Mouse (Mus musculus) heart, embryonic 14.5 days (tissue): Measurements from ENCODE around the gene Lrrn4cl. TPM values are rescaled to one million over a fixed set of nuclear protein-coding genes. Genes with fewer than 3 reads are reported as not detected.
"Not testable (repeated sequence)": the region's sequence is repeated elsewhere in the genome, so short reads cannot be mapped to it uniquely, and the experiment has no call there.

Experiments
- ATAC-seq: fragments of 200-750 bp; cut with Nextera tagmentation; 2 replicates; pipeline ENCODE4 v1.8.0; 2017; ENCODE audit warnings: low read depth, moderate TSS enrichment; ENCODE audit not compliant: insufficient number of reproducible peaks, insufficient read depth, low FRiP score
- H3K27ac ChIP-seq, 2 experiments: fragments of 200-500 bp in 1 of 2; fragments of 300-500 bp in 1 of 2; sonication (generic) in 1 of 2; replicated peaks in 1 of 2; 2 replicates each; pipeline ENCODE4 v1.5.1; 2012 to 2014; ENCODE audit warnings: low read depth in 2 of 2, low read length in 2 of 2, control low read depth in 1 of 2, mild to moderate bottlenecking in 1 of 2, mixed read lengths in 1 of 2; ENCODE audit not compliant: control insufficient read depth in 1 of 2, insufficient read depth in 1 of 2
- H3K27me3 ChIP-seq: fragments of 300-500 bp; sonication (generic); 2 replicates; pipeline ENCODE4 v1.6.1; 2014; ENCODE audit warnings: mild to moderate bottlenecking, low read length, control low read depth; ENCODE audit not compliant: control insufficient read depth, insufficient read depth
- H3K36me3 ChIP-seq: fragments of 300-500 bp; sonication (generic); 2 replicates; pipeline ENCODE4 v1.6.1; 2014; ENCODE audit warnings: mild to moderate bottlenecking, control low read depth, low read length, mixed read lengths; ENCODE audit not compliant: control insufficient read depth, insufficient read depth
- H3K4me1 ChIP-seq, 2 experiments: fragments of 200-500 bp in 1 of 2; fragments of 300-500 bp in 1 of 2; sonication (generic) in 1 of 2; 2 replicates each; pipeline ENCODE4 v1.6.1; 2012 to 2014; ENCODE audit warnings: low read length in 2 of 2, control low read depth in 1 of 2, mixed read lengths in 1 of 2; ENCODE audit not compliant: control insufficient read depth in 2 of 2, insufficient read depth in 2 of 2
- H3K4me2 ChIP-seq: fragments of 300-500 bp; sonication (generic); 2 replicates; pipeline ENCODE4 v1.6.1; 2014; ENCODE audit warnings: mild to moderate bottlenecking, low read length
- H3K4me3 ChIP-seq, 2 experiments: fragments of 200-500 bp in 1 of 2; fragments of 300-500 bp in 1 of 2; sonication (generic) in 1 of 2; 2 replicates each; pipeline ENCODE4 v1.5.1; 2012 to 2014; ENCODE audit warnings: low read length in 2 of 2, mild to moderate bottlenecking in 2 of 2, control low read depth in 1 of 2, low read depth in 1 of 2, moderate library complexity in 1 of 2; ENCODE audit not compliant: control insufficient read depth in 1 of 2, insufficient read depth in 1 of 2
- H3K9ac ChIP-seq: fragments of 300-500 bp; sonication (generic); 2 replicates; pipeline ENCODE4 v1.6.1; 2014; ENCODE audit warnings: mild to moderate bottlenecking, low read length
- H3K9me3 ChIP-seq: fragments of 300-500 bp; sonication (generic); 2 replicates; pipeline ENCODE4 v1.6.1; 2016; ENCODE audit warnings: low read length, control low read depth; ENCODE audit not compliant: control insufficient read depth
- WGBS: fragments of 180-500 bp; shearing (Covaris S2); extraction: QIAGEN DNeasy Blood & Tissue Kit; methylation state at CpG from one replicate; pipeline ENCODE4 v1.1.7; 2014; 5-methylcytosine and 5-hydroxymethylcytosine counted together
- polyA plus RNA-seq: library from polyadenylated mRNA; unstranded; fragments of >200 nt; fragmentation: Nextera tagmentation; extraction: Ambion mirVana; gene quantifications from 2 replicates; pipeline ENCODE4 v1.2.1, GENCODE M21; 2014

Gene Lrrn4cl
- polyA plus RNA-seq, 1 experiment from 2014 or later, result 1.2 TPM

DNA sequence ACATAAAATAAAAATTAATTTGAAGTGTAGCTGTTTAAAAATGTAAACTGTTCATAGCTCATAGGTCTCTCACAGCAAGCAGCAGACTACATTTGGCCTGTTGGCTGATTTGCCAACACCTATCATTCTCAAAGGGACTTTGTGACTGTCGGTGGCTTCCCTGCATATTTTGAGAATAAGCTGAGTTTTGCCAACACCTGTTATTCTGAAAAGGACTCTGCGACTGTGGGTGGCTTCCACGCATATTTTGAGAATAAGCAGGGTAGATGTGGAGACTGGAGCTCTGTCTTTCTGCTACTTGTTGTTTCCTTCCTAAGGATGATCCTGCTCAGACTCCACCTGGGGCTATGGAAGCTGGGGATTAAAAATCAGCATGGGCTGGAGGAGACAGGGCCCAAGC is 2.5 kb downstream of the Lrrn4cl start:
- peaks cover 6% of the 10 kb centered on the region for H3K36me3 ChIP-seq
- H3K27me3 ChIP-seq, result no peaks in the 10 kb centered on the region
- H3K27ac ChIP-seq, result no peak overlapping the region
- ATAC-seq, result no peak
- H3K4me2 ChIP-seq, result no peak overlapping the region
- H3K9ac ChIP-seq, result no peak overlapping the region
- no peak overlapping the region for H3K4me3 ChIP-seq
- no peaks in the 10 kb centered on the region for H3K9me3 ChIP-seq
- peaks cover 9 to 10% of the 10 kb centered on the region in 2 experiments for H3K4me1 ChIP-seq
- 83% methylated on average over 3 of the region's 3 CpGs for WGBS

DNA sequence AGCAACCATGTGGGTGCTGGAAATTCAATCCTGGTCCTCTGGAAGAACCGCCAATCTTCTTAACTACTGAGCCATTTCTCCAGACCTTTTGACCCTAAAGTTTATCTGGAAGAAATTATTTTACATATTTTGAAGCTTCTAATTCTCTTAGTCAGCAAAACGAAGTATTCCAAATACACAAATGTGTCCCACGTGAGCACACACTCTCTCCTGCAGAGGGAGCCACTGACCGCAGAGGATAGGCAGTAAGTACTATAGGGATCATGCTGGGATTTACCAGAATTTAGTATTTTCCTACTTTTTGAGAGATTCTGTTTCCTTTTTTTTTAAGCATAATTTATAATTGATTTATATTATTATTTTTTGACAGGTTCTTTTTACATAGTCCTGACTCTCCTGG is 7.1 kb downstream of the Lrrn4cl start:
- 37% methylated on average over 4 of the region's 4 CpGs for WGBS
- H3K9ac ChIP-seq, result no peak overlapping the region
- H3K4me2 ChIP-seq, result no peak overlapping the region
- no peak for ATAC-seq
- no peaks in the 10 kb centered on the region for H3K36me3 ChIP-seq
- H3K4me3 ChIP-seq, result no peak overlapping the region
- H3K27me3 ChIP-seq, result no peaks in the 10 kb centered on the region
- no peaks in the 10 kb centered on the region for H3K9me3 ChIP-seq
- H3K4me1 ChIP-seq, result no peaks in the 10 kb centered on the region
- H3K27ac ChIP-seq, result no peak overlapping the region

DNA sequence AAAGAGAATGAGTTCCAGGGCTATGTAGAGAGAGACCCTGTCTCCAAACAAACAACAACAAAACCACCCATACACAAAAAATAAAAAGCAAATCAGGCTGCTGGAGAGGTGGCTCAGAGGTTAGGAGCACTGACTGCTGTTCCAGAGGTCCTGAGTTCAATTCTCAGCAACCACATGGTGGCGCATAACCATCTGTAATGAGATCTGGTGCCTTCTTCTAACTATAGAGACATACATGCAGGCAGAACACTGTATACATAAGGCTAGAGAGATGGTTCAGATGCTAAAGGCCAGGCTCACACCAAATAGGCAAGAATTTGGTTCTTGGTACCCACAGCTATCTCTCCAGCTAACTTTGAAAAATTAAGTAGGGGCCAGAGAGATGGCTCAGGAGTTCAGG is 8.4 kb downstream of the Lrrn4cl start:
- Histone ChIP-seq H3K9me3 (no peaks in the 10 kb centered on the region), H3K27me3 (no peaks in the 10 kb centered on the region), H3K36me3 (no peaks in the 10 kb centered on the region), H3K4me1 (no peaks in the 10 kb centered on the region), H3K4me3 (no peak overlapping the region), H3K9ac (no peak overlapping the region), H3K27ac (no peak overlapping the region), H3K4me2 (no peak overlapping the region)
- 13% methylated on average over 1 of the region's 1 CpGs for WGBS
- ATAC-seq, result no peak; the same call in 1 of the 2 replicates

DNA sequence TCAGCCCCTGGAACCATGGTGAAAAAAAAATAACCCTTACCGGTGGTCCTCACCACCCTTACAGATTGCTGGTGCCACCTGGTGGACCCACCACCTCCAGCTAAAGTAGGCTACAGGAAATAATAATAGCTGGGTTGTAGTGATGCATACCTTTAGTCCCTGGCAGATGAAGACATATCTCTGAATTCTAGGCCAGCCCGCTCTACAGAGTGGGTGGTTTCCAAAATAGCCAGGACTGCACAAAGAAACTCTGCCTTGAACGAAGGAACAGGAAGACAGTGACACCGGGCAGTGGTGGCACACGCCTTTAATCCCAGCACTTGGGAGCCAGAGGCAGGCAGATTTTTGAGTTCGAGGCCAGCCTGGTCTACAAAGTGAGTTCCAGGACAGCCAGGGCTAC is 13.7 kb downstream of the Lrrn4cl start:
- H3K4me1 ChIP-seq, result no peaks in the 10 kb centered on the region
- H3K36me3 ChIP-seq, result no peaks in the 10 kb centered on the region
- no peak overlapping the region for H3K27ac ChIP-seq
- no peaks in the 10 kb centered on the region for H3K9me3 ChIP-seq
- no peaks in the 10 kb centered on the region for H3K27me3 ChIP-seq
- 80% methylated on average over 6 of the region's 6 CpGs for WGBS
- H3K9ac ChIP-seq, result no peak overlapping the region
- ATAC-seq, result no peak
- H3K4me2 ChIP-seq, result no peak overlapping the region
- H3K4me3 ChIP-seq, result no peak overlapping the region

DNA sequence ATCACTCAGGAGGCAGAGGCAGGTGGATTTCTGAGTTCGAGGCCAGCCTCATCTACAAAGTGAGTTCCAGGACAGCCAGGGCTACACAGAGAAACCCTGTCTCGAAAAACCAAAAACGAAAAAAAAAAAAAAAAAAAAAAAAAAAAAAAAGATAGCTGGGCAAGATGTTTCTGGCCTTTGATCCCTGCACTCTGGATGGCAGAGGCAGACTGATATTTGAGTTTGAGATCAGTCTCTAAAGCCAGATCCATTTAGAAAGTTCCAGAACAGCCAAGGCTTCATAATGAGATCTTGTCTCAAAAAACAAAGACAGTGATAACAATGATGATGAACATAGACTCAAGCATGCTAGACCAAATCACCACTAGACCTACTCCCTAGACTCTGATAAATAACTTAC is 19.8 kb downstream of the Lrrn4cl start:
- 37% methylated on average over 1 of the region's 3 CpGs for WGBS
- Histone ChIP-seq H3K4me2 (peak overlapping the region; percentile 66), H3K4me3 (peak overlapping the region in 1 of 2 experiments; percentile 70; a peak in 1 of 4 replicates), H3K36me3 (peaks cover 28% of the 10 kb centered on the region), H3K9ac (peak overlapping the region; percentile 94)
- ATAC-seq, H3K9me3 ChIP-seq, H3K27me3 ChIP-seq, H3K27ac ChIP-seq, H3K4me1 ChIP-seq: not testable (repeated sequence)

DNA sequence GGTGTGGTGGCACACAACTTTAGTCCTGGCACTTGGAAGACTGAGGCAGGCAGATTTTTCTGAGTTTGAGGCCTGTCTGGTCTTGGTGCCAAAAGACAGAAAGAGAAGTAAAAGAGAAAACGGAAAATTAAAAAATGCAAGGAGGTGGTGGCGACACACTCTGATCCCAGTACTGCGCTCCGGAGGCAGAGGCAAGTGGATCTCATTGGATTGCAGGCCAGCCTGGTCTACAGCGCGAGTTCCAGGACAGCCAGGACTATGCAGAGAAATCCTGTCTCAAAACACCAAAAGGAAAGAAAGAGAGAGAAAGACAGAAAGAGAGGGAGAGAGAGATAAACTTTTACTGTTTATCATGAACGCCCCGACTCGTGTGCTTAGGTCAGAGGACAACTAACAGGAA is 20.3 kb downstream of the Lrrn4cl start:
- Histone ChIP-seq H3K27me3 (no peaks in the 10 kb centered on the region), H3K4me2 (peak overlapping the region; percentile 66), H3K9me3 (no peaks in the 10 kb centered on the region), H3K9ac (peak overlapping the region; percentile 94), H3K4me3 (peak overlapping the region; percentile 70 to 77), H3K27ac (peak overlapping the region; percentile 76 to 78), H3K36me3 (peaks cover 33% of the 10 kb centered on the region), H3K4me1 (peaks cover 3 to 7% of the 10 kb centered on the region in 2 experiments; a peak in 2 of 4 replicates)
- no peak for ATAC-seq
- 39% methylated on average over 9 of the region's 9 CpGs for WGBS

DNA sequence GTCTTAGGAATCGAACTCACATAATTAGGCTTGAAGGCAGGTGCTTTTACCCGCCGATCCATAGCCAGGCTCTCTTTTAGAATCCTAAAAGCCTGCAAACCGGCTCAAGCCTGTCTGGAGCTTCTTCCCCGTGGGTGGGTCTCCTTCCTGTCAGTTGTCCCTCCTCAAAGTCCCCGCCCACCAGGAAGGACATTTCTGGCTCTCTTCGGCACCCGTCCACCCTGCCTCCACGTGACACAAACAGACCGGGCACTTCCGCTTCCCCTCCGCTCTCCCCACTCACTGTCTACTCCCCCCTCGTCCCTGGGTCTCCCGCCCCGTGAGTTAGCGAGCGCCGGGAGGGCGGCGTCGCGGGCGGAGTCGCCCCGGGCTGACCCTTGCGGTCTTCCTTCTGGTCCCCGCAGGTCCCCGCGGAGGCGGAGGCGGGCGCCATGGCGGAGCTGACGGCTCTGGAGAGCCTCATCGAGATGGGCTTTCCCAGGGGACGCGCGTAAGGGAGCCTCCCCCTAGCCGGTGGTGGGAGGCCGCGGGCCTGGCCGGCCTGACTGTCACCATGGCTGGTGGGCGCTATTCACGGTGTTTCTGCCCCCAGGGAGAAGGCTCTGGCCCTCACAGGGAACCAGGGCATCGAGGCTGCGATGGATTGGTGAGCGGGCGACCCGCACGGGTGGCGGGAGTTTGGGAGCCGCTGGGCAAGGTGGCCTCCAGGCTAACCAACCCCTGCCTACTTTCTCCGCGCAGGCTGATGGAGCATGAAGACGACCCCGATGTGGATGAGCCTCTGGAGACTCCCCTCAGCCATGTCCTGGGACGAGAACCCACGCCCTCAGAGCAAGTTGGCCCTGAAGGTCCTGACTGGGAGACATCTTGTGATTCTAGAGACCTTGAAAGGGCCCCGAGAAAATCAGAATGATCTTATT is 21.0 kb downstream of the Lrrn4cl start, which contains the start of gene Ubxn1:
Gene Ubxn1, plus strand, starts transcription at position 230 of the 920 bp plus-strand sequence.
- ATAC-seq, result peak; percentile 97
- H3K9me3 ChIP-seq, result no peaks in the 10 kb centered on the region
- WGBS, result 1% methylated on average over 59 of the region's 59 CpGs
- H3K27me3 ChIP-seq, result no peaks in the 10 kb centered on the region
- H3K4me1 ChIP-seq, result peaks cover 3 to 7% of the 10 kb centered on the region in 2 experiments; a peak in 2 of 4 replicates
- H3K36me3 ChIP-seq, result peaks cover 40% of the 10 kb centered on the region
- peak within 1 kb of the TSS; percentile 70 to 77 for H3K4me3 ChIP-seq
- peak within 1 kb of the TSS; percentile 94 for H3K9ac ChIP-seq
- H3K4me2 ChIP-seq, result peak within 1 kb of the TSS; percentile 88
- H3K27ac ChIP-seq, result peak within 1 kb of the TSS; percentile 76 to 78
